Comparison of ENCODE assay signal across 15 mouse cellular contexts in genomic region chr3:27563047-27563624, GRCm38 (mm10).
"Had no signal": no experiment of that assay in that cellular context is flagged by ENCODE, and none has a peak within 500 bp of the region (broad histone marks: within the 10 kb centered on the region; RNA-seq: fewer than 3 reads in every experiment).

No protein-coding gene starts in this region.

- H3K27ac ChIP-seq: layer of hippocampus, adult 2 months; limb, embryonic 12.5 days; liver, embryonic 14.5 days; neural tube, embryonic 13.5 days had no signal

- H3K9ac ChIP-seq: limb, embryonic 12.5 days; liver, embryonic 14.5 days; neural tube, embryonic 13.5 days had no signal

- H3K4me2 ChIP-seq: limb, embryonic 12.5 days; midbrain, embryonic 11.5 days; neural tube, embryonic 13.5 days had no signal

- H3K4me3 ChIP-seq: layer of hippocampus, adult 2 months; limb, embryonic 12.5 days; neural tube, embryonic 13.5 days had no signal

- H3K27me3 ChIP-seq: limb, embryonic 12.5 days; megakaryocyte, embryonic 14.5 days; neural tube, embryonic 13.5 days had no signal

- H3K9me3 ChIP-seq: limb, embryonic 12.5 days; neural tube, embryonic 13.5 days had no signal

- H3K4me1 ChIP-seq: megakaryocyte, embryonic 14.5 days; neural tube, embryonic 13.5 days had no signal

- ATAC-seq: lung, postnatal 0 days; midbrain, embryonic 16.5 days had no signal

- DNase-seq: kidney, postnatal 25 days; lung, adult 2 months; lung, postnatal 36 days; retina, postnatal 1 day; right cerebral cortex, postnatal 4 days; spleen, adult 18-20 months; thymus, postnatal 4 days had no signal

- H3K36me3 ChIP-seq: limb, embryonic 12.5 days; neural tube, embryonic 13.5 days had no signal
